Mouse (Mus musculus) thymus, adult 2 months (tissue): Measurements from ENCODE around the gene Klhl32.

Experiments used
- CTCF ChIP-seq: fragments of 200-500 bp; IDR thresholded peaks from 2 replicates; pipeline ENCODE4 v1.5.1; 2012; ENCODE audit warnings: mild to moderate bottlenecking, control low read depth, low read length, moderate library complexity, borderline replicate concordance; ENCODE audit not compliant: control insufficient read depth, poor library complexity, insufficient read depth; ENCODE audit errors: extremely low read depth
- POLR2A ChIP-seq: fragments of 200-500 bp; IDR thresholded peaks from 2 replicates; pipeline ENCODE4 v1.6.1; 2012; ENCODE audit warnings: mild to moderate bottlenecking, low read length, control low read depth, moderate library complexity; ENCODE audit not compliant: control insufficient read depth, poor library complexity, insufficient read depth; ENCODE audit errors: extremely low read depth

DNA sequence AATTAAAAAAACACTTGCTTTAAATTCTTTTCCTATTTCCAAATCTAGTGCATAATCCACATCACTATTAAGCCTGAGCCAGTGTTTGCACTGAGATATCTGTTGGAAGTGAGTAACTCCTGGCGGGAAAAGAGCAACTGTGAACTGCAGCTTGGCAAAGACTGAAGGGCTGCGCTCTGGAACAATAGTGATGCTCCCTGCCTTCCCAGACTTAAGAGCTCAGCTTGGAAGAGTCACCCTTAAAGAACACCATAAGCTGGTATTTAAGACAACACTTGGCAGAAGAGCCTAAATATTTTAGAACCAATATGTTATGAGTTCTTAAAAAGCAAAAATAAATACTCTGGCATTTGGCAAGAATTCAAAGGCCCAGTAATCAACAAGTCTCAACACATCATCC lies 55.7 kb downstream of the Klhl32 start:
- TF ChIP-seq CTCF (no peak), POLR2A (no peak)
